Mouse (Mus musculus): ENCODE measurements around the gene Gemin7.

DNA sequence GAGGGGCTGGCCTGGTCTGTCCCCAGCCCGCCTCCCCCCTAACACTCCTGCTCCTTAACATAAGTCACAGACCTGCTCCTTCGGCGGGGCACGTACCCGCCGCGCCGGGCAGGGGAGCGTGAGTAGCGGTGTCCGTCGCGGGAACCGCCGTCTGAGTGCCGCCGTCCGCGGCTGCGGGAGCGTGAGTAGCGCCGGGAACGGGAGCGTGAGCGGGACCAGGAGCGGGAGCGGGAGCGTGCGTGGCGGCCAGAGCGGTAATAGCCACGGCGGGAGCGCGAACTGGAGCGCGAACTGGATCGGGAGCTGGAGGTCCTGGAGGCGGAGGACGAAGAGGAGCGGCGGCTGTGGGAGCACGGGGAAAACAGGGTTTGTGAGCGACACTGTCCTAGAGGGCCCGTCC is 8.9 kb upstream of the Gemin7 start:
- TF ChIP-seq POLR2A (IDR thresholded peaks at IDR 0.05; ENCODE audit: borderline replicate concordance, control insufficient read depth, low read depth, low read length) (no peak), CTCF (IDR thresholded peaks at IDR 0.05; ENCODE audit: control insufficient read depth, insufficient read depth, low read length) (no peak)
